Mouse (Mus musculus): Measurements from ENCODE around the gene Atf2. TPM values are rescaled to one million over a fixed set of nuclear protein-coding genes. Genes with fewer than 3 reads are reported as not detected.
"Not testable (repeated sequence)": the region's sequence is repeated elsewhere in the genome, so short reads cannot be mapped to it uniquely, and the experiment has no call there.

The Atf2 gene
- polyA plus RNA-seq, 2 experiments, result 8.2 to 13.0 TPM

GRCm38 (mm10) chr2:73911175-73911700 lies 18.8 kb upstream of the Atf2 start, which contains the start of gene Atp5g3:
TSS of gene Atp5g3 (minus strand) at chr2:73911326.
- Histone ChIP-seq H3K36me3 (replicated peaks; ENCODE audit: control insufficient read depth, insufficient read depth, low read depth) (peaks cover 28% of the 10 kb centered on the region), H3K4me2 (ENCODE audit: low read depth) (peak within 1 kb of the TSS; percentile 87), H3K4me3 (ENCODE audit: insufficient read depth in 1 of 2, low read depth in 2 of 2, low read length in 2 of 2) (peak within 1 kb of the TSS; percentile 87 to 100), H3K9me3 (ENCODE audit: control insufficient read depth, low read length) (no peaks in the 10 kb centered on the region), H3K9ac (replicated peaks) (peak within 1 kb of the TSS; percentile 99), H3K27me3 (ENCODE audit: control insufficient read depth, insufficient read depth, low read length) (no peaks in the 10 kb centered on the region), H3K27ac (peak within 1 kb of the TSS; percentile 83), H3K4me1 (replicated peaks; ENCODE audit: control insufficient read depth in 2 of 2, insufficient read depth in 2 of 2, low read length in 1 of 2) (peaks cover 9% of the 10 kb centered on the region in 2 experiments)
- peak; percentile 32; the same call in 1 of the 2 replicates for TF ChIP-seq EP300 (IDR thresholded peaks at IDR 0.05; ENCODE audit: low read depth)
- no peak for TF ChIP-seq CTCF (IDR thresholded peaks at IDR 0.05; ENCODE audit: low read depth)
- peak; percentile 91 for ATAC-seq (ENCODE audit: insufficient read depth)
- WGBS (ENCODE audit: insufficient replicate concordance), result under 1% methylated on average over 38 of the region's 38 CpGs
- peak; percentile 80 to 86 (median 83) for DNase-seq (ENCODE audit: low read depth in 3 of 3, low spot score in 3 of 3)

- H3K9me3 ChIP-seq (ENCODE audit: control insufficient read depth, low read length), result no peaks in the 10 kb centered on the region
- no peak for DNase-seq (ENCODE audit: low read depth in 3 of 3, low spot score in 3 of 3)
- peak overlapping the region; percentile 99 for H3K9ac ChIP-seq (replicated peaks)
- H3K4me2 ChIP-seq (ENCODE audit: low read depth), result peak overlapping the region; percentile 87
- TF ChIP-seq CTCF (IDR thresholded peaks at IDR 0.05; ENCODE audit: low read depth) (no peak), EP300 (IDR thresholded peaks at IDR 0.05; ENCODE audit: low read depth) (no peak)
- ATAC-seq (ENCODE audit: insufficient read depth), result peak; percentile 58
- peak overlapping the region; percentile 83 for H3K27ac ChIP-seq
- H3K4me1 ChIP-seq (replicated peaks; ENCODE audit: control insufficient read depth in 2 of 2, insufficient read depth in 2 of 2, low read length in 1 of 2), result peaks cover 9% of the 10 kb centered on the region in 2 experiments
- peak overlapping the region; percentile 87 to 100 for H3K4me3 ChIP-seq (ENCODE audit: insufficient read depth in 1 of 2, low read depth in 2 of 2, low read length in 2 of 2)
- 0% methylated on average over 32 of the region's 50 CpGs for WGBS (ENCODE audit: insufficient replicate concordance)
- H3K36me3 ChIP-seq (replicated peaks; ENCODE audit: control insufficient read depth, insufficient read depth, low read depth), result peaks cover 28% of the 10 kb centered on the region
- H3K27me3 ChIP-seq (ENCODE audit: control insufficient read depth, insufficient read depth, low read length), result no peaks in the 10 kb centered on the region
Measured at GRCm38 (mm10) chr2:73910571-73911174, 18.2 kb upstream of the Atf2 start.

- no peaks in the 10 kb centered on the region for H3K27me3 ChIP-seq (ENCODE audit: control insufficient read depth, insufficient read depth, low read length)
- no peaks in the 10 kb centered on the region for H3K9me3 ChIP-seq (ENCODE audit: control insufficient read depth, low read length)
- DNase-seq (ENCODE audit: low read depth in 3 of 3, low spot score in 3 of 3) (no peak), ATAC-seq (ENCODE audit: insufficient read depth) (no peak)
- H3K4me2 ChIP-seq (ENCODE audit: low read depth), result peak overlapping the region; percentile 13; the same call in 1 of the 2 replicates
- H3K4me1 ChIP-seq (replicated peaks; ENCODE audit: control insufficient read depth in 2 of 2, insufficient read depth in 2 of 2, low read length in 1 of 2), result peaks cover 9 to 11% of the 10 kb centered on the region in 2 experiments
- no peak overlapping the region for H3K27ac ChIP-seq
- TF ChIP-seq EP300 (IDR thresholded peaks at IDR 0.05; ENCODE audit: low read depth) (no peak), CTCF (IDR thresholded peaks at IDR 0.05; ENCODE audit: low read depth) (no peak)
- no peak overlapping the region for H3K4me3 ChIP-seq (ENCODE audit: insufficient read depth in 1 of 2, low read depth in 2 of 2, low read length in 2 of 2)
- WGBS (ENCODE audit: insufficient replicate concordance), result 68% methylated on average over 2 of the region's 2 CpGs
- no peak overlapping the region for H3K9ac ChIP-seq (replicated peaks)
- peaks cover 28% of the 10 kb centered on the region for H3K36me3 ChIP-seq (replicated peaks; ENCODE audit: control insufficient read depth, insufficient read depth, low read depth)
Measured at GRCm38 (mm10) chr2:73909116-73909515, 16.7 kb upstream of the Atf2 start.

- not testable (repeated sequence) for H3K9ac ChIP-seq (replicated peaks); H3K27ac ChIP-seq; DNase-seq (ENCODE audit: low read depth in 3 of 3, low spot score in 3 of 3); H3K27me3 ChIP-seq (ENCODE audit: control insufficient read depth, insufficient read depth, low read length); H3K9me3 ChIP-seq (ENCODE audit: control insufficient read depth, low read length); H3K4me3 ChIP-seq (ENCODE audit: insufficient read depth in 1 of 2, low read depth in 2 of 2, low read length in 2 of 2); H3K4me2 ChIP-seq (ENCODE audit: low read depth)
- Histone ChIP-seq H3K4me1 (replicated peaks; ENCODE audit: control insufficient read depth in 2 of 2, insufficient read depth in 2 of 2, low read length in 1 of 2) (peaks cover 5 to 10% of the 10 kb centered on the region in 2 experiments; a peak in 2 of 4 replicates), H3K36me3 (replicated peaks; ENCODE audit: control insufficient read depth, insufficient read depth, low read depth) (peaks cover 26% of the 10 kb centered on the region)
- ATAC-seq (ENCODE audit: insufficient read depth), result peak; percentile 69; the same call in 1 of the 2 replicates
Measured at GRCm38 (mm10) chr2:73904679-73905078, 12.2 kb upstream of the Atf2 start.

- WGBS (ENCODE audit: insufficient replicate concordance), result 71% methylated on average over 2 of the region's 2 CpGs
- TF ChIP-seq CTCF (IDR thresholded peaks at IDR 0.05; ENCODE audit: low read depth) (peak; percentile 28; the same call in 1 of the 2 replicates), EP300 (IDR thresholded peaks at IDR 0.05; ENCODE audit: low read depth) (no peak)
- H3K4me1 ChIP-seq (replicated peaks; ENCODE audit: control insufficient read depth in 2 of 2, insufficient read depth in 2 of 2, low read length in 1 of 2), result peaks cover 0 to 6% of the 10 kb centered on the region in 2 experiments; a peak in 2 of 4 replicates
- no peak for ATAC-seq (ENCODE audit: insufficient read depth)
- no peaks in the 10 kb centered on the region for H3K9me3 ChIP-seq (ENCODE audit: control insufficient read depth, low read length)
- no peak overlapping the region for H3K4me3 ChIP-seq (ENCODE audit: insufficient read depth in 1 of 2, low read depth in 2 of 2, low read length in 2 of 2)
- no peak overlapping the region for H3K9ac ChIP-seq (replicated peaks)
- H3K36me3 ChIP-seq (replicated peaks; ENCODE audit: control insufficient read depth, insufficient read depth, low read depth), result peaks cover 17% of the 10 kb centered on the region
- H3K27me3 ChIP-seq (ENCODE audit: control insufficient read depth, insufficient read depth, low read length), result no peaks in the 10 kb centered on the region
- no peak overlapping the region for H3K27ac ChIP-seq
- no peak overlapping the region for H3K4me2 ChIP-seq (ENCODE audit: low read depth)
- DNase-seq (ENCODE audit: low read depth in 3 of 3, low spot score in 3 of 3), result no peak
Measured at GRCm38 (mm10) chr2:73903536-73903935, 11.1 kb upstream of the Atf2 start.

DNA sequence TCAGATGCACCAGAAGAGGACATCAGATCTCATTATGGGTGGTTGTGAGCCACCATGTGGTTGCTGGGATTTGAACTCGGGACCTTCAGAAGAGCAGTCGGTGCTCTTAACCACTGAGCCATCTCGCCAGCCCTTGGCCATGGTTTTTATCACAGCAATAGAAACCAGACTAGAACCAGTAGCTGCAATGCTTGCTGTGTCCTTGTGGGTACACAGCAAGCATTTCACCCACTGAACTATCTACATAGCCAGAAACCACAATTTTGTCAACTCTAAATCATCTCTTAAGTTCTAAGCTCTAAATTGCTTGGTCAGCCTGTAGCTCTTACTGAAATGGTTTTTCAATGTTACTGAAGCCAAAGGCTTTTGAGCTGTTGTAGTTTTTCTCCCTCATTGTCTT lies 9.9 kb upstream of the Atf2 start:
- H3K9me3 ChIP-seq (ENCODE audit: control insufficient read depth, low read length); H3K4me1 ChIP-seq (replicated peaks; ENCODE audit: control insufficient read depth in 2 of 2, insufficient read depth in 2 of 2, low read length in 1 of 2); H3K9ac ChIP-seq (replicated peaks); H3K4me3 ChIP-seq (ENCODE audit: insufficient read depth in 1 of 2, low read depth in 2 of 2, low read length in 2 of 2); ATAC-seq (ENCODE audit: insufficient read depth); DNase-seq (ENCODE audit: low read depth in 3 of 3, low spot score in 3 of 3); H3K4me2 ChIP-seq (ENCODE audit: low read depth); H3K27me3 ChIP-seq (ENCODE audit: control insufficient read depth, insufficient read depth, low read length); H3K27ac ChIP-seq; H3K36me3 ChIP-seq (replicated peaks; ENCODE audit: control insufficient read depth, insufficient read depth, low read depth): not testable (repeated sequence)
- 74% methylated on average over 3 of the region's 3 CpGs for WGBS (ENCODE audit: insufficient replicate concordance)
